Mouse (Mus musculus) limb, embryonic 10.5 days (tissue): ENCODE data around the gene Vmn1r202. TPM values are rescaled to one million over a fixed set of nuclear protein-coding genes. Genes with fewer than 3 reads are reported as not detected.
"Not testable (repeated sequence)": the region's sequence is repeated elsewhere in the genome, so short reads cannot be mapped to it uniquely, and the experiment has no call there.

Experiments used
- DNase-seq: peaks from one replicate; pipeline ENCODE4 v3.0.0-alpha.2; 2017; ENCODE audit warnings: low spot score
- H3K27ac ChIP-seq: fragments of 300-500 bp; sonication (generic); 2 replicates; pipeline ENCODE4 v1.5.1; 2016; ENCODE audit warnings: mild to moderate bottlenecking
- H3K27me3 ChIP-seq: fragments of 300-500 bp; sonication (generic); 2 replicates; pipeline ENCODE4 v1.6.1; 2016; ENCODE audit warnings: low read depth, mild to moderate bottlenecking; ENCODE audit not compliant: poor library complexity, severe bottlenecking
- H3K36me3 ChIP-seq: fragments of 300-500 bp; sonication (generic); 2 replicates; pipeline ENCODE4 v1.6.1; 2016; ENCODE audit warnings: mild to moderate bottlenecking, moderate library complexity
- H3K4me1 ChIP-seq: fragments of 300-500 bp; sonication (generic); 2 replicates; pipeline ENCODE4 v1.6.1; 2016
- H3K4me3 ChIP-seq: fragments of 300-500 bp; sonication (generic); 2 replicates; pipeline ENCODE4 v1.5.1; 2016; ENCODE audit warnings: mild to moderate bottlenecking, moderate library complexity
- H3K9me3 ChIP-seq: fragments of 300-500 bp; sonication (generic); replicated peaks from 2 replicates; pipeline ENCODE4 v1.6.1; 2016; ENCODE audit warnings: mild to moderate bottlenecking
- WGBS: fragments of 180-500 bp; shearing (Covaris S2); methylation state at CpG from one replicate; pipeline ENCODE4 v1.1.7; 2016; 5-methylcytosine and 5-hydroxymethylcytosine counted together
- polyA plus RNA-seq: library from polyadenylated mRNA; unstranded; fragments of >200 nt; fragmentation: Nextera tagmentation; extraction: Ambion mirVana; gene quantifications from 2 replicates; pipeline ENCODE4 v1.2.1, GENCODE M21; 2016

Gene Vmn1r202
- not detected in 2 replicates for polyA plus RNA-seq

GRCm38 (mm10) chr13:22505281-22505680 is at the start of gene Vmn1r202:
Gene Vmn1r202, minus strand, starts transcription at chr13:22505381.
- Histone ChIP-seq H3K27me3 (no peaks in the 10 kb centered on the region), H3K27ac (no peak within 1 kb of the TSS), H3K36me3 (no peaks in the 10 kb centered on the region), H3K4me1 (no peaks in the 10 kb centered on the region), H3K4me3 (no peak within 1 kb of the TSS), H3K9me3 (no peaks in the 10 kb centered on the region)
- no peak for DNase-seq

- not testable (repeated sequence) for H3K36me3 ChIP-seq, H3K27me3 ChIP-seq, H3K27ac ChIP-seq, H3K9me3 ChIP-seq, H3K4me1 ChIP-seq, H3K4me3 ChIP-seq, DNase-seq
- WGBS: 58% methylated on average over 1 of the region's 1 CpGs
Measured at GRCm38 (mm10) chr13:22552898-22553297, 47.7 kb upstream of the Vmn1r202 start, which contains the start of gene Vmn1r204. Gene Vmn1r204, plus strand, starts transcription at chr13:22553198.

GRCm38 (mm10) chr13:22517814-22518213 is 12.6 kb upstream of the Vmn1r202 start, which contains the start of gene Vmn1r203:
Gene Vmn1r203, plus strand, starts transcription at chr13:22518114.
- Histone ChIP-seq H3K4me1 (no peaks in the 10 kb centered on the region), H3K36me3 (no peaks in the 10 kb centered on the region), H3K27ac (no peak within 1 kb of the TSS), H3K9me3 (no peaks in the 10 kb centered on the region), H3K27me3 (no peaks in the 10 kb centered on the region), H3K4me3 (no peak within 1 kb of the TSS)
- DNase-seq: no peak

- Histone ChIP-seq H3K4me1 (no peaks in the 10 kb centered on the region), H3K36me3 (no peaks in the 10 kb centered on the region), H3K4me3 (no peak overlapping the region), H3K9me3 (no peaks in the 10 kb centered on the region), H3K27ac (no peak overlapping the region), H3K27me3 (no peaks in the 10 kb centered on the region)
- DNase-seq: no peak
- WGBS: 82% methylated on average over 3 of the region's 3 CpGs
Measured at GRCm38 (mm10) chr13:22502431-22502830, 2.8 kb downstream of the Vmn1r202 start.

- H3K36me3 ChIP-seq: no peaks in the 10 kb centered on the region
- no peak for DNase-seq
- H3K4me1 ChIP-seq: no peaks in the 10 kb centered on the region
- WGBS: 49% methylated on average over 1 of the region's 1 CpGs
- H3K27me3 ChIP-seq: no peaks in the 10 kb centered on the region
- H3K4me3 ChIP-seq: no peak within 1 kb of the TSS
- no peaks in the 10 kb centered on the region for H3K9me3 ChIP-seq
- no peak within 1 kb of the TSS for H3K27ac ChIP-seq
Measured at GRCm38 (mm10) chr13:22471623-22472022, 33.6 kb downstream of the Vmn1r202 start, which contains the start of gene Vmn1r201. Gene Vmn1r201, plus strand, starts transcription at chr13:22471923.

- H3K27ac ChIP-seq: no peak overlapping the region
- no peaks in the 10 kb centered on the region for H3K4me1 ChIP-seq
- H3K27me3 ChIP-seq: no peaks in the 10 kb centered on the region
- H3K9me3 ChIP-seq: no peaks in the 10 kb centered on the region
- DNase-seq: no peak
- no peaks in the 10 kb centered on the region for H3K36me3 ChIP-seq
- H3K4me3 ChIP-seq: no peak overlapping the region
Measured at GRCm38 (mm10) chr13:22455145-22455544, 50.0 kb downstream of the Vmn1r202 start.

Other genes with a start within 250 kb of the Vmn1r202 start
- not detected in 2 replicates for gene Vmn1r195, start 234.9 kb downstream of the Vmn1r202 start, polyA plus RNA-seq
- not detected in 2 replicates for gene Vmn1r196, start 215.5 kb downstream of the Vmn1r202 start, polyA plus RNA-seq
- not detected in 2 replicates for gene Vmn1r197, start 180.8 kb downstream of the Vmn1r202 start, polyA plus RNA-seq
- not detected in 2 replicates for gene Vmn1r198, start 155.0 kb downstream of the Vmn1r202 start, polyA plus RNA-seq
- not detected in 2 replicates for gene Vmn1r199, start 125.6 kb downstream of the Vmn1r202 start, polyA plus RNA-seq
- gene Vmn1r200, start 115.0 kb downstream of the Vmn1r202 start, polyA plus RNA-seq: not detected in 2 replicates
- gene Vmn1r201, start 33.5 kb downstream of the Vmn1r202 start, polyA plus RNA-seq: not detected in 2 replicates
- not detected in 2 replicates for gene Vmn1r203, start 12.7 kb upstream of the Vmn1r202 start, polyA plus RNA-seq
- not detected in 2 replicates for gene Vmn1r204, start 47.8 kb upstream of the Vmn1r202 start, polyA plus RNA-seq
- gene Vmn1r205, start 87.6 kb upstream of the Vmn1r202 start, polyA plus RNA-seq: not detected in 2 replicates
- gene Vmn1r206, start 118.9 kb upstream of the Vmn1r202 start, polyA plus RNA-seq: not detected in 2 replicates
- gene Vmn1r207-ps, start 224.2 kb upstream of the Vmn1r202 start, polyA plus RNA-seq: not detected in 2 replicates